Mouse (Mus musculus) embryonic facial prominence, embryonic 15.5 days (tissue): ENCODE results near the gene Mmel1. TPM values are rescaled to one million over a fixed set of nuclear protein-coding genes. Genes with fewer than 3 reads are reported as not detected.

Experiments used
- ATAC-seq: fragments of 200-750 bp; cut with Nextera tagmentation; 2 replicates; pipeline ENCODE4 v1.8.0; 2017; ENCODE audit warnings: low read depth, moderate TSS enrichment; ENCODE audit not compliant: insufficient number of reproducible peaks, low FRiP score, low TSS enrichment
- H3K27ac ChIP-seq: fragments of 300-500 bp; sonication (generic); replicated peaks from 2 replicates; pipeline ENCODE4 v1.5.1; 2015; ENCODE audit warnings: mild to moderate bottlenecking, inconsistent platforms
- H3K27me3 ChIP-seq: fragments of 300-500 bp; sonication (generic); 2 replicates; pipeline ENCODE4 v1.6.1; 2015; ENCODE audit warnings: inconsistent platforms
- H3K36me3 ChIP-seq: fragments of 300-500 bp; sonication (generic); 2 replicates; pipeline ENCODE4 v1.6.1; 2015; ENCODE audit warnings: mild to moderate bottlenecking, inconsistent platforms
- H3K4me1 ChIP-seq: fragments of 300-500 bp; sonication (generic); 2 replicates; pipeline ENCODE4 v1.6.1; 2015; ENCODE audit warnings: inconsistent platforms
- H3K4me2 ChIP-seq: fragments of 300-500 bp; sonication (generic); replicated peaks from 2 replicates; pipeline ENCODE4 v1.6.1; 2015; ENCODE audit warnings: mild to moderate bottlenecking, inconsistent platforms
- H3K4me3 ChIP-seq: fragments of 300-500 bp; sonication (generic); replicated peaks from 2 replicates; pipeline ENCODE4 v1.5.1; 2015; ENCODE audit warnings: mild to moderate bottlenecking, inconsistent platforms
- H3K9ac ChIP-seq: fragments of 300-500 bp; sonication (generic); 2 replicates; pipeline ENCODE4 v1.6.1; 2015; ENCODE audit warnings: inconsistent platforms
- H3K9me3 ChIP-seq: fragments of 300-500 bp; sonication (generic); replicated peaks from 2 replicates; pipeline ENCODE4 v1.6.1; 2016; ENCODE audit warnings: inconsistent platforms
- WGBS: fragments of 180-500 bp; shearing (Covaris S2); methylation state at CpG from one replicate; pipeline ENCODE4 v1.1.7; 2015; 5-methylcytosine and 5-hydroxymethylcytosine counted together
- polyA plus RNA-seq: library from polyadenylated mRNA; unstranded; fragments of >200 nt; fragmentation: Nextera tagmentation; extraction: Ambion mirVana; gene quantifications from 2 replicates; pipeline ENCODE4 v1.2.1, GENCODE M21; 2015

Mmel1 gene
- polyA plus RNA-seq, 1 experiment from 2014 or later, result 0.57 TPM

GRCm38 (mm10) chr4:154941831-154942230 is 72.4 kb downstream of the Mmel1 start:
- Histone ChIP-seq H3K9ac (no peak overlapping the region), H3K4me1 (peaks cover 8% of the 10 kb centered on the region; the same call in 1 of the 2 replicates), H3K36me3 (no peaks in the 10 kb centered on the region), H3K27ac (no peak overlapping the region), H3K4me2 (no peak overlapping the region), H3K4me3 (no peak overlapping the region), H3K27me3 (no peaks in the 10 kb centered on the region), H3K9me3 (no peaks in the 10 kb centered on the region)
- WGBS, result 88% methylated on average over 5 of the region's 5 CpGs
- ATAC-seq, result no peak

GRCm38 (mm10) chr4:154942632-154943322 is 73.4 kb downstream of the Mmel1 start:
- 63% methylated on average over 10 of the region's 10 CpGs for WGBS
- no peak for ATAC-seq
- H3K9me3 ChIP-seq, result no peaks in the 10 kb centered on the region

GRCm38 (mm10) chr4:154943323-154944039 is 74.1 kb downstream of the Mmel1 start:
- peaks cover 13% of the 10 kb centered on the region for H3K4me1 ChIP-seq
- no peak for ATAC-seq
- H3K27me3 ChIP-seq, result peaks cover 5% of the 10 kb centered on the region
- H3K9me3 ChIP-seq, result no peaks in the 10 kb centered on the region
- H3K4me3 ChIP-seq, result no peak overlapping the region
- no peaks in the 10 kb centered on the region for H3K36me3 ChIP-seq
- H3K9ac ChIP-seq, result no peak overlapping the region
- 85% methylated on average over 6 of the region's 6 CpGs for WGBS
- H3K4me2 ChIP-seq, result no peak overlapping the region
- H3K27ac ChIP-seq, result no peak overlapping the region

More at GRCm38 (mm10) chr4:154942632-154943322, 73.4 kb downstream of the Mmel1 start:
- H3K4me2 ChIP-seq, result no peak overlapping the region
- H3K9ac ChIP-seq, result no peak overlapping the region
- H3K4me3 ChIP-seq, result no peak overlapping the region
- no peak overlapping the region for H3K27ac ChIP-seq
- no peaks in the 10 kb centered on the region for H3K27me3 ChIP-seq
- peaks cover 8% of the 10 kb centered on the region; the same call in 1 of the 2 replicates for H3K4me1 ChIP-seq
- H3K36me3 ChIP-seq, result no peaks in the 10 kb centered on the region

GRCm38 (mm10) chr4:154944121-154944590 is 74.8 kb downstream of the Mmel1 start:
- peaks cover 12% of the 10 kb centered on the region for H3K27me3 ChIP-seq
- 18% methylated on average over 2 of the region's 2 CpGs for WGBS
- H3K4me3 ChIP-seq, result no peak overlapping the region
- peak; percentile 65; the same call in 1 of the 2 replicates for ATAC-seq
- H3K36me3 ChIP-seq, result no peaks in the 10 kb centered on the region
- no peak overlapping the region for H3K4me2 ChIP-seq
- H3K9ac ChIP-seq, result no peak overlapping the region
- peaks cover 19% of the 10 kb centered on the region for H3K4me1 ChIP-seq
- H3K27ac ChIP-seq, result no peak overlapping the region
- no peaks in the 10 kb centered on the region for H3K9me3 ChIP-seq

Other genes starting within 250 kb of the Mmel1 start
- 10.9 and 12.5 TPM in 2 replicates for gene Prdm16, start 232.7 kb upstream of the Mmel1 start, polyA plus RNA-seq
- gene Actrt2, start 201.7 kb upstream of the Mmel1 start, polyA plus RNA-seq, result not detected in 2 replicates
- gene Ttc34, start 32.1 kb upstream of the Mmel1 start, polyA plus RNA-seq, result 0.74 and 0.75 TPM in 2 replicates
- gene Fam213b, start 29.6 kb downstream of the Mmel1 start, polyA plus RNA-seq, result 57.5 and 59.9 TPM in 2 replicates
- gene Tnfrsf14, start 59.0 kb downstream of the Mmel1 start, polyA plus RNA-seq, result 1.5 and 2.3 TPM in 2 replicates
- gene Hes5, start 91.3 kb downstream of the Mmel1 start, polyA plus RNA-seq, result 6.6 and 7.7 TPM in 2 replicates
- 41.9 and 43.6 TPM in 2 replicates for gene Pank4, start 94.5 kb downstream of the Mmel1 start, polyA plus RNA-seq
- gene Plch2, start 187.2 kb downstream of the Mmel1 start, polyA plus RNA-seq, result 22.4 and 24.4 TPM in 2 replicates
- gene Pex10, start 197.4 kb downstream of the Mmel1 start, polyA plus RNA-seq, result 21.6 and 22.1 TPM in 2 replicates
- 157 and 164 TPM in 2 replicates for gene Rer1, start 216.8 kb downstream of the Mmel1 start, polyA plus RNA-seq
- 7.7 and 8.7 TPM in 2 replicates for gene Morn1, start 217.0 kb downstream of the Mmel1 start, polyA plus RNA-seq